Mouse (Mus musculus): ENCODE measurements around the gene Ttc7b.

Ttc7b gene

DNA sequence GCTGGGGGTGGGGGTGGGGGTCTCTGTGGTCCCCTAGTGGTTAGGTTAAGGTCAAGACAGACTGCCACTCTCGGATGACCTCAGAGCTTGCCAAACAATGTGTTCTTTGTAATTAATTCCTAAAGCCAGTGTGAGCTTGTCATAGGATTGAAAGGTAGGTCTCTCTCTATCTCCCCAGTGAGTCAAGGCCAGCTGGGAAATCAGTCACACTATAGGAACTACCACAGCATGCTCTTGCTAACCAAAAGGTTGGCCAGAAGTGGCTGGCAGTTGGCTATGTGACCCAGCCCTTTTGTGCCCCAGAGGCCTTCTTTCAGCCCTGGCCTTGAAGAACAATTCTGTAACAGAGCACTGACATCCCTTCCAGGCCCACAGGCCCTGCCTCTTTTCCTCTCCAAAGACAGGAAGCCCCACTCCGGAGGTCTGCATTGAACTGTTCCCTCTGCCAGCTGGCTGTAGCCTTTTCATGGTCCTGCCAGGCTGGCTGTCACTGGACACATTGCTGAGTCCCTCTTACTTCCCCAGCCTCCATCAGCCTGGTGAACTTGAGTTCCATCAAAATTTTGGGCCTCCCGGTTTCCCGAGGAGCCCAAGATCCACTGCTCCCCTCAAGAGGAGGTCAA lies 215.5 kb downstream of the Ttc7b start:
- no peak for DNase-seq (ENCODE audit: low spot score in 2 of 2)

GRCm38 (mm10) chr12:100304280-100304679 lies 216.3 kb downstream of the Ttc7b start:
- DNase-seq (ENCODE audit: low spot score in 2 of 2), result no peak

GRCm38 (mm10) chr12:100303141-100303540 lies 217.5 kb downstream of the Ttc7b start:
- no peak for DNase-seq (ENCODE audit: low spot score in 2 of 2)

- DNase-seq (ENCODE audit: low spot score in 2 of 2), result no peak
These were observed 220.2 kb downstream of the Ttc7b start for GRCm38 (mm10) chr12:100300446-100300845.

DNA sequence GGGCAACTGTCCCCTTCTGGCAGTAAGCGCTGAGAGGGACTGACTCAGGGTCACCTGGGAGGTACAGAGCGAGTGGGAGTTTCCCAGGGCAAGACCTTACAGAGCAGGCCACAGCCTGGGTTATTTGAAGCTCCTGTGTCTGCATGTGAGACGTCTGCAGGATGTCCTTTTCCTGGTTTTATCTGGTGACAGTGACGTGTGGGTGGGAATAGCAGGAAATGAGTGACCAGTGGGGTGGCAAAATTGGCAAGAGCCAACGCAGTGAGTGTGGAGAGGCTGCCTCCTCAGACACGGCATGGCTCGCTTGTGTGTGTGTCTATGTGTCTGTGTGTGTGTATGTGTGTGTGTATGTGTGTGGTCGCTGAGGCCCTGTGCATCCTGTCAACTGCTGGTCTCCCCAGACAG lies 221.3 kb downstream of the Ttc7b start:
- no peak for DNase-seq (ENCODE audit: low spot score in 2 of 2)

DNA sequence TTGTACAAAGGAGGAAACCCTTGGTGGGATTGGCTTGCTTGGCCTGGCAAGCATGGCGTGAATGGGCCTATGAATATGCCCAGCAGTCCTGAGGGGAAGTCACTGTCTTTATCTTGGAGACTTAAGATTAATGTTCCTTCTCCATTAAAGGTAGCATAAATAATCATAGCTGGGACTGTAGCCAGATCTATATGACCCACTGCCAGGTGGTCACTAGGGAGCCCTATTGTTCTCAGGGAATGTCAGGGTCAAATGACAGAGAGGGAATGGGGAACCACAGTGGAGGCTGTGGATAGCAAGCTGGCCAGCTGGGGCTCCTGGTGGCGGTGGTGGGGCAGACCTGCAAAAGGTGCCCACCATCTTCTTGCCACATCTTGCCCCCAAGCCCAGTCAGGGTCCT lies 221.8 kb downstream of the Ttc7b start:
- DNase-seq (ENCODE audit: low spot score in 2 of 2), result no peak

GRCm38 (mm10) chr12:100297961-100298360 lies 222.7 kb downstream of the Ttc7b start:
- no peak for DNase-seq (ENCODE audit: low spot score in 2 of 2)

DNA sequence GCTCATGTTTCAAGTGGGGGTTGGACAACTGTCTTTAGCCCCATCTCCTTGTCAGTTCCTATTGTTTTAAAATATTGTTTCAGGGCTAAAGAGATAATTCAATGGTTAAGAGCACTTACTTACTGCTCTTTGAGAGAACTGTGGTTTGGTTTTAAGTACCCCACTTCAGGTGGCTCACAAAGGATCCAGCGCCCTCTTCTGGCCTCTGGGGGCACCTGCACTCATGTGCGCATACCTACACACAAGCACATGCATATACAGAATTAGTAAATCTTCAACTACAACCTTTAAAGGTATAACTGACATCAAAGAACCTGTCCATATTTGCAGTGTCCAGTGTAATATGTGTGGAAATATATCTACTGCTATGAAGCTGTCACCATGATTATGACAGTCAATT lies 226.2 kb downstream of the Ttc7b start:
- DNase-seq (ENCODE audit: low spot score in 2 of 2), result no peak

GRCm38 (mm10) chr12:100293956-100294355 lies 226.7 kb downstream of the Ttc7b start:
- DNase-seq (ENCODE audit: low spot score in 2 of 2), result no peak

- peak; percentile 73 to 83 for DNase-seq (ENCODE audit: low spot score in 2 of 2)
These were observed 229.6 kb downstream of the Ttc7b start for GRCm38 (mm10) chr12:100290711-100291685.

- DNase-seq (ENCODE audit: low spot score in 2 of 2), result no peak
These were observed 230.5 kb downstream of the Ttc7b start for GRCm38 (mm10) chr12:100290178-100290531.

DNA sequence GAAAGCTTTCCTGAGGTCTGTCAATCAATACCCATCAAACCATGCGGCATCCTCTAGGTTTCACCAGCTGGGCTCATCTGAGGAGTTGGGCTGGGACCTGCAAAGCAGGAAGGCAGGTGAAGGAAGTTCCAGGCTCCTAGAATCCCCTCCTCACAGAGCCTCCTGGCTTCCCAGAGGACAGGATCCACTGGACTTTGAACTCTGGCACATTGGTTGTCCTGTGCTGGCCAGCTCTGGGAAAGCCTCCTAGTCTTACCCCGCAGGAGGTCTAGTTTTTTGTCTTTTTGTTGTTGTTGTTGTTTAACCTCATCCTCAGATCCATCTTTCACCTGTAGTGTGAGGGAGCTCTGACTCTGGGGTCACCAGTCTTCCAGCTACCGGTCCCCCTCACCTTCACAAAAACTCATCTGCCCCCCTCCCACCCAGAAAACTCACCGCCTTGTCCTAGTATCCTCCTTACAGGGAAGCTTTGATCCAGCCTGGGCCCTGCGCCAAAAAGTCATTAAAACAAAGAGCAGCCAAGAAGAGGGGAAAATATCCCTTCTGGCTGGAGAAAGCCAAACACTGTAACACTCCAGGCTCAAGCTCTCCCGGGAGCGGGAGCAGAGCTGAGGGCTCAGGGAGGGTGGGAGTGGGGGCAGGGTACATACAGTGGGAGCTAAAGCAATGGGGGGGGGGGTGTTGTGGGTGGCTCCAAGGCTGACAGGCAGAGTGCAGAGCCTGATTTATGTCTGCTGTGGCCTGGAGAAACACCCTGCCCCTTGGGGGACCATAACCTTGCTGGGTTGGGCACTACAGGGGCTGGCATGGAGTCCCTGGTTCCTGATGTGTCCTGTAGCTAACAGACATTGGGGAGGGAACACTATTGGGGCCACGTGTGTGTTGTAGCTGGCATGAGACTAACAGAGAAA lies 231.1 kb downstream of the Ttc7b start:
- peak in 1 of 2 experiments; percentile 67 for DNase-seq (ENCODE audit: low spot score in 2 of 2)

GRCm38 (mm10) chr12:100288018-100288417 lies 232.6 kb downstream of the Ttc7b start:
- DNase-seq (ENCODE audit: low spot score in 2 of 2), result no peak

DNA sequence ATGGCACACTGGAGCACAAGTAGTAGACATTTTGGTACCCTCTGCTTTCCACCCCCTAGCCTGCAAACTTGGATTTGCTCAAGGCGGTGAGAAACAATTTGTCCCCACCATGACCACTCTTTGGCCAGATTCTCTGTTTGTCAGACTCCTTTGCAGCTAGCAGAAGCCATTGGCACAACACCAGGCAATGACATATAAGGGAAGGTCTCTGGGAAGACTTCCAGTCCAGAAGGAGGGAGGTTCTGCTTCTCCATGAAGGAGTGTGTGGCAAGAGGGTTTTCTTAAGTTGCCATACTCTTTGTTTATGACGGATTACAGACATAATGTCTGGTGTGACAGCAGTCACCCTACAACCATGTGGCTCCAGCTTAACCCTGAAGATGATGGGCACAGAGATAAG lies 233.1 kb downstream of the Ttc7b start:
- DNase-seq (ENCODE audit: low spot score in 2 of 2), result no peak

DNA sequence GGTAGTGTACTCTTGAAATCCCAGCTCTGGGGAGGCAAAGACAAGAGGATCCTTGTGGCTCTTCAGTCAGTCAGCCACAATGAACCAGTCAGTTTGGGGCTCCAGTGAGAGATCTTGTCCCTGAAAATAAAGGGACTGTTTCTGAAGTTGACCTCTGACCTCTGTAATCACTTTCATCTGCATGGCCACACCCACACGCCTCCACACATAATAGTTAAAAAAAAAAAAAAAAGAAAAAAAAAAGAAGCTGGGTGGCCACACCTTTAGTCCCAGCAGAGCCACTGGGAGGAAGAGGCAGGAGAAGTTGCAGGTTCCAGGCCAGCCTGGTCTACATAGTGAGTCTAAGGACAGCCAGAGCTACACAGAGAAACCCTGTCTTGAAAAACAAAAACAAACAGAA lies 237.3 kb downstream of the Ttc7b start:
- no peak for DNase-seq (ENCODE audit: low spot score in 2 of 2)

- DNase-seq (ENCODE audit: low spot score in 2 of 2), result no peak
These were observed 238.4 kb downstream of the Ttc7b start for GRCm38 (mm10) chr12:100282025-100282885.

DNA sequence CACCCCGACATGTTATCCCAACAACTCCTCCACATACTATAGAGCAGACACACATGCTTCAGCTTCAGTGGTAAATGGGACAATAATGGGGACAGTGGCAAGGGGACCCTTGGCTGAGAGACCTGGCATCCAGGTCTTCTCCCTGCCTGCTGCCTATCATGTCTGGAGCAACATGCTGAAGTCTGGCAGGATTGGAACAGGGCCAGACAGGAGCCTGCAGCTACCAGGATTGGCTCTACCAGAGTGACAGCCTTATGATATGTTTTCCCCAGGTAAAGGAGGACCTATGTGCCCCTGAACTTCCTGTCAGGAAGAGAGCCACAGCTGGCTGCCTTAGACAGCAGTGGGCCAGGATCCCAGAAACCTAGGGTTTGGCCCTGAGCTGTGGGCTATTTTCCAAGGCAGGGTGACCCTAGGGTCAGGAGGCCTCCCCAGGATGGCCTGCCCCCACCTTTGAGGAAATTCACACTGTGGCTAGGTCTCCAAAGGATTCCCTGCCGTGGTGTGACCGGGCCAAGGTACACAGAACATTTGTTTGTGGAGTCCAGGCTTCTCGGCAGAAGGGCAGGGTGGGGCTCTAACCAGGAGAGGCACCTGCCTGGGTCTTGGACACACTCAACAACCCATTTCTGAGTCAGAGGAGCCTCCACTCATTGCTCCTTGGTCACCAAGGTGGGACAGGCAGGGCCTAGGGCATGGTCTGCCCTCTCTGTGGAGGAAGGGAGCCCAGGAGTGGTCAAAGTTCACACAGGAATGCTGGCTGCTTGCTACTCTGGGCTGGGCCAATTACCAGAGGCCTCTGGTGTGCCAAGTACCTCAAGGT lies 239.4 kb downstream of the Ttc7b start:
- DNase-seq (ENCODE audit: low spot score in 2 of 2), result no peak

DNA sequence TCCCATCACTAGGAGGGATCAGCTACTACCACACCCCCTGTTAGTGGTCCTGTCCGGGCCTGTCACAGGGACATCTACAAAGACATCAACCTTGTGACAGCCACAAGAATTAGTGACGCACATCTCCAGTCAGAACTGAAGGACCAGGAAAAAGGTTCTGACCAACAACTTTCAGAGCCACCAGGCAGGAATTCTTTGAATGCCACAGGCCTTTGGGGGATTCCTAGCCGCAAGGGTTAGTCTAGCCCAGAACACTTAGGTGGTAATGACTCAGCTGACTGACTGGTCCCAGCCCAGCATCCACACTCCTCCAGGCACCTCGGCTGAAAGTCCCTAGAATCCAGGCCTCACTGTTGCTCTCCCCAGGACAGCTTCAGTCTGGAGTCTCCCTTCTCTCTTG lies 240.7 kb downstream of the Ttc7b start:
- DNase-seq (ENCODE audit: low spot score in 2 of 2), result no peak

- DNase-seq (ENCODE audit: low spot score in 2 of 2), result no peak
These were observed 242.3 kb downstream of the Ttc7b start for GRCm38 (mm10) chr12:100278358-100278757.

DNA sequence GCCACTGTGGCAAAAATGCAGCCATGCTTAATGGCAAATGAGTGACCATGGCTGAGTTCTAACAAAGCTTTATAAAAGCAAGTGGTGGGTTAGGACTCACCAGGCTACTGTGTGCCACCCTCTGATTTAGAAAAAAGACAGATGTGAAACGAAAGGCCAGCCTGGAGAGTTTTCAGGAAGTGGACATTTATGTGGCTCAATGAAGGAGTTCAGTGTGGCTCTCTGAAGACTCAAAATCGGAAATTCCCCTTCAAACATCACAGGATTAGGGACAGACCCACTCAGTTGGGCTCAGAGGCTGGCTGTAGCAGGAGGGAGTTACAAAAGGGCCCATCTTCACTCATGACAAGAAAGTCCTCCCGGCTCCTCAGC lies 243.1 kb downstream of the Ttc7b start:
- DNase-seq (ENCODE audit: low spot score in 2 of 2), result no peak

All from frontal cortex, postnatal 14 days (tissue).